32 mouse cellular contexts compared by ENCODE assay signal in the genomic region with DNA sequence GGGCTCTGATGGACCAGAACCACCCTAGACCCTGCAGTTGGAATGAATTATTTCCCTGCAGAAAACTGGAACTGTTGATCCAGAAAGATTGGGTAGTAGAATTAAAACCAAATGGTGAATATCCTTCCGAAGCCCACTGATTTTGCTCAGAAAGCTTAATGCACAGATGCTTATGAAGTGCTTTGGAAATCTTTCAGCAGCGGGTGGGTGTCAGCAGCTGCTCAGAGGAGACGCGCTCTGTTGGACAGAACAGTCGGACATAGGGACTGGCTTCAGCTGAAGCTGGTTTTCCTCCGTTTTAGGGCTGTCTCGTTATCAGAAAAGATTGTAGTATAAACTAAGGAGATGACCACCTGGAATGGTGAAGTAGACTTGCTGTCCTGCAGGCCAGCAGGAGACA. TPM values are rescaled to one million over a fixed set of nuclear protein-coding genes. Genes with fewer than 3 reads are reported as not detected.
DNase-seq lines count a peak whose midpoint lies in the region; TF ChIP-seq lines count a peak whose summit lies in the region.
"Had no signal": no experiment of that assay in that cellular context is flagged by ENCODE, and none has a peak within 500 bp of the region (broad histone marks: within the 10 kb centered on the region; RNA-seq: fewer than 3 reads in every experiment).

No protein-coding gene starts in this region.

- TF ChIP-seq CTCF in layer of hippocampus, adult 2 months (conservative IDR thresholded peaks at IDR 0.05), result no peak
- TF ChIP-seq CTCF in spleen, adult 2 months (IDR thresholded peaks at IDR 0.05; ENCODE audit: extremely low read depth, insufficient read depth, insufficient read length, insufficient replicate concordance), result no peak
- no peak for TF ChIP-seq CTCF in bone marrow, adult 2 months (IDR thresholded peaks at IDR 0.05; ENCODE audit: control insufficient read depth, insufficient read depth, low read length)

- H3K36me3 ChIP-seq in spleen, adult 2 months (ENCODE audit: control insufficient read depth, insufficient read depth, low read length), result peaks cover 42% of the 10 kb centered on the region
- H3K36me3 ChIP-seq in splenic B cell, adult 2 months (ENCODE audit: control insufficient read depth, insufficient read depth, low read length, poor library complexity, severe bottlenecking), result peaks cover 9% of the 10 kb centered on the region

- 62% methylated on average over 7 of the region's 7 CpGs for WGBS in spleen, adult 2 months
- 88% methylated on average over 7 of the region's 7 CpGs for WGBS in bone marrow, adult 2 months

- DNase-seq in layer of hippocampus, adult 2 months (ENCODE audit: low spot score in 2 of 2), result no peak
- no peak for DNase-seq in layer of hippocampus, postnatal 10 days (ENCODE audit: low spot score in 2 of 2)
- DNase-seq in spleen, adult 2 months (ENCODE audit: low read depth in 1 of 2, low spot score in 2 of 2), result peak in 1 of 2 experiments; percentile 26
- DNase-seq in spleen, adult 12 weeks (ENCODE audit: low spot score), result no peak
- peak; percentile 41 for DNase-seq in splenic B cell, adult 2 months (ENCODE audit: low read depth, low spot score)
- no peak for DNase-seq in lung, adult 18-20 months
- DNase-seq: adrenal gland, adult 8-10 months; adrenal gland, postnatal 25 days; cerebellum, adult 11 months; cerebellum, adult 2 months; cerebellum, adult 9-11 months; cerebellum, postnatal 25 days; forebrain, postnatal 0 days; gastrocnemius, adult 2 months; gastrocnemius, postnatal 14 days; heart, adult 2 months had no signal

- no peaks in the 10 kb centered on the region for H3K27me3 ChIP-seq in spleen, adult 2 months (ENCODE audit: control insufficient read depth, insufficient read depth, low read length)
- no peaks in the 10 kb centered on the region for H3K27me3 ChIP-seq in splenic B cell, adult 2 months (ENCODE audit: control insufficient read depth, insufficient read depth, low read length, poor library complexity, severe bottlenecking)
- H3K27me3 ChIP-seq: embryonic facial prominence, embryonic 12.5 days; embryonic facial prominence, embryonic 15.5 days; hindbrain, embryonic 12.5 days; hindbrain, embryonic 15.5 days had no signal

- no peak overlapping the region for H3K4me3 ChIP-seq in layer of hippocampus, adult 2 months
- no peak overlapping the region for H3K4me3 ChIP-seq in spleen, adult 2 months (ENCODE audit: extremely low read depth, insufficient read depth, insufficient read length)
- no peak overlapping the region for H3K4me3 ChIP-seq in bone marrow, adult 2 months (replicated peaks; ENCODE audit: control insufficient read depth, low read depth, low read length)
- H3K4me3 ChIP-seq: embryonic facial prominence, embryonic 12.5 days; embryonic facial prominence, embryonic 15.5 days; gastrocnemius, adult 2 months; heart, adult 2 months; hindbrain, embryonic 12.5 days; hindbrain, embryonic 15.5 days had no signal

- no peak for TF ChIP-seq POLR2A in spleen, adult 2 months (IDR thresholded peaks at IDR 0.05; ENCODE audit: low read depth, low read length)
- no peak for TF ChIP-seq POLR2A in bone marrow, adult 2 months (IDR thresholded peaks at IDR 0.05; ENCODE audit: borderline replicate concordance, control insufficient read depth, low read depth, low read length)

- peak overlapping the region; percentile 80 for H3K27ac ChIP-seq in layer of hippocampus, adult 2 months
- peak overlapping the region; percentile 76 for H3K27ac ChIP-seq in spleen, adult 2 months (ENCODE audit: insufficient read depth, low read length)
- H3K27ac ChIP-seq in bone marrow, adult 2 months (ENCODE audit: control insufficient read depth, insufficient read depth, low read depth, low read length, poor library complexity), result peak overlapping the region; percentile 57
- H3K27ac ChIP-seq: embryonic facial prominence, embryonic 12.5 days; embryonic facial prominence, embryonic 15.5 days; gastrocnemius, adult 2 months; heart, adult 2 months; hindbrain, embryonic 12.5 days; hindbrain, embryonic 15.5 days had no signal

- H3K4me1 ChIP-seq in spleen, adult 2 months (ENCODE audit: control insufficient read depth, insufficient read depth, insufficient read length), result peaks cover 3% of the 10 kb centered on the region; the same call in 1 of the 2 replicates
- no peaks in the 10 kb centered on the region; the same call in 1 of the 2 replicates for H3K4me1 ChIP-seq in bone marrow, adult 2 months (ENCODE audit: control insufficient read depth, insufficient read depth, low read length)

RNA-seq across cellular contexts. Expression of a gene that starts 4.2 kb away (rescaled TPM):
- 100 to 1,000 TPM; 166 to 182 TPM for total RNA-seq in layer of hippocampus, adult 2 months (2021)
- total RNA-seq in layer of hippocampus, postnatal 10 days (2021), result 100 to 1,000 TPM; 112 to 130 TPM
- 20.3 and 25.0 TPM in 2 replicates for polyA plus RNA-seq in spleen, adult 2 months (2012; rRNA removed)
- 5.0 and 8.0 TPM in 2 replicates for polyA plus RNA-seq in bone marrow, adult 2 months (2011; ENCODE audit: insufficient read depth, insufficient read length, low replicate concordance, missing spikeins)

RNA-seq across cellular contexts. Expression of a gene that starts 6.4 kb away (rescaled TPM):
- 1 to 10 TPM; 2.3 to 2.4 TPM for total RNA-seq in layer of hippocampus, adult 2 months (2021)
- 1 to 10 TPM; 2.0 to 2.1 TPM for total RNA-seq in layer of hippocampus, postnatal 10 days (2021)
- 0.20 and 0.28 TPM in 2 replicates for polyA plus RNA-seq in spleen, adult 2 months (2012; rRNA removed)
- 1.2 and 3.8 TPM in 2 replicates for polyA plus RNA-seq in bone marrow, adult 2 months (2011; ENCODE audit: insufficient read depth, insufficient read length, low replicate concordance, missing spikeins)
- total RNA-seq: common myeloid progenitor, adult 5-6 weeks; forebrain, postnatal 0 days; hematopoietic stem cell, adult 5-6 weeks had no signal
- polyA plus RNA-seq: heart, embryonic 14.5 days had no signal

RNA-seq across cellular contexts. Expression of a gene that starts 6.6 kb away (rescaled TPM):
- 100 to 1,000 TPM; 125 to 132 TPM for total RNA-seq in layer of hippocampus, adult 2 months (2021)
- total RNA-seq in layer of hippocampus, postnatal 10 days (2021), result 100 to 1,000 TPM; 110 to 122 TPM
- 105 and 129 TPM in 2 replicates for polyA plus RNA-seq in spleen, adult 2 months (2012; rRNA removed)
- 140 and 170 TPM in 2 replicates for polyA plus RNA-seq in bone marrow, adult 2 months (2011; ENCODE audit: insufficient read depth, insufficient read length, low replicate concordance, missing spikeins)

RNA-seq across cellular contexts. Expression of a gene that starts 55.6 kb away (rescaled TPM):
- total RNA-seq in layer of hippocampus, adult 2 months (2021), result not detected
- not detected for total RNA-seq in layer of hippocampus, postnatal 10 days (2021)
- polyA plus RNA-seq in spleen, adult 2 months (2012; rRNA removed), result 3.7 and 5.0 TPM in 2 replicates
- 10.6 and 22.8 TPM in 2 replicates for polyA plus RNA-seq in bone marrow, adult 2 months (2011; ENCODE audit: insufficient read depth, insufficient read length, low replicate concordance, missing spikeins)
- total RNA-seq: adrenal gland, adult 8-10 months; adrenal gland, postnatal 25 days; ES-E14; forebrain, postnatal 0 days; gastrocnemius, adult 2 months; gastrocnemius, postnatal 14 days; heart, adult 2 months; heart, postnatal 25 days had no signal
- polyA plus RNA-seq: activated CD4-positive, CD25-positive, alpha-beta regulatory T cell, adult 4 months; cerebellum, adult 2 months; embryonic facial prominence, embryonic 12.5 days; embryonic facial prominence, embryonic 15.5 days; forebrain, embryonic 11.5 days; forebrain, embryonic 14.5 days; forebrain, postnatal 0 days; frontal cortex, adult 2 months; gonadal fat pad, adult 2 months; heart, adult 2 months; heart, embryonic 14.5 days; heart, postnatal 0 days; hindbrain, embryonic 12.5 days; hindbrain, embryonic 15.5 days had no signal
